Mouse (Mus musculus): ENCODE results near the gene Fstl4.

- no peak for TF ChIP-seq POLR2A (IDR thresholded peaks at IDR 0.05; ENCODE audit: low read depth, low read length)
- no peak for TF ChIP-seq CTCF (IDR thresholded peaks at IDR 0.05; ENCODE audit: extremely low read depth, insufficient read length, insufficient replicate concordance, low read depth, low read length)
These were observed 345.4 kb downstream of the Fstl4 start for GRCm38 (mm10) chr11:53109701-53110467.
